Mouse (Mus musculus) thymus, adult 2 months (tissue): ENCODE measurements around the gene Hfe2. TPM values are rescaled to one million over a fixed set of nuclear protein-coding genes. Genes with fewer than 3 reads are reported as not detected.

Experiments used
- DNase-seq: peaks from one replicate; pipeline ENCODE4 v3.0.0; 2021
- H3K27ac ChIP-seq: fragments of 200-500 bp; 2 replicates; pipeline ENCODE4 v1.5.1; 2012; ENCODE audit warnings: low read length, control low read depth; ENCODE audit not compliant: control insufficient read depth, insufficient read depth
- H3K27me3 ChIP-seq: fragments of 200-500 bp; 2 replicates; pipeline ENCODE4 v1.6.1; 2012; ENCODE audit warnings: mild to moderate bottlenecking, low read length, moderate library complexity, mixed read lengths; ENCODE audit not compliant: control insufficient read depth, insufficient read depth
- H3K36me3 ChIP-seq: fragments of 200-500 bp; 2 replicates; pipeline ENCODE4 v1.6.1; 2012; ENCODE audit warnings: mild to moderate bottlenecking, low read length, moderate library complexity; ENCODE audit not compliant: control insufficient read depth, insufficient read depth
- H3K4me1 ChIP-seq: fragments of 200-500 bp; replicated peaks from 2 replicates; pipeline ENCODE4 v1.6.1; 2012; ENCODE audit warnings: low read length; ENCODE audit not compliant: control insufficient read depth, insufficient read depth
- H3K4me3 ChIP-seq: fragments of 200-500 bp; 2 replicates; pipeline ENCODE4 v1.5.1; 2012; ENCODE audit warnings: mild to moderate bottlenecking, low read length, control low read depth, moderate library complexity; ENCODE audit not compliant: control insufficient read depth, insufficient read depth
- CTCF ChIP-seq: fragments of 200-500 bp; IDR thresholded peaks from 2 replicates; pipeline ENCODE4 v1.5.1; 2012; ENCODE audit warnings: mild to moderate bottlenecking, control low read depth, low read length, moderate library complexity, borderline replicate concordance; ENCODE audit not compliant: control insufficient read depth, poor library complexity, insufficient read depth; ENCODE audit errors: extremely low read depth
- POLR2A ChIP-seq: fragments of 200-500 bp; IDR thresholded peaks from 2 replicates; pipeline ENCODE4 v1.6.1; 2012; ENCODE audit warnings: mild to moderate bottlenecking, low read length, control low read depth, moderate library complexity; ENCODE audit not compliant: control insufficient read depth, poor library complexity, insufficient read depth; ENCODE audit errors: extremely low read depth
- WGBS: fragments of 180-500 bp; shearing (Covaris S2); methylation state at CpG from one replicate; pipeline ENCODE4 v1.1.7; 2018; 5-methylcytosine and 5-hydroxymethylcytosine counted together
- polyA plus RNA-seq: library from polyadenylated mRNA; depleted of rRNA; stranded (reverse); fragments of >200 nt; gene quantifications from 2 replicates; pipeline ENCODE4 v1.2.3, GENCODE M21; 2012

The Hfe2 gene
- polyA plus RNA-seq, 1 experiment: 10.4 TPM

DNA sequence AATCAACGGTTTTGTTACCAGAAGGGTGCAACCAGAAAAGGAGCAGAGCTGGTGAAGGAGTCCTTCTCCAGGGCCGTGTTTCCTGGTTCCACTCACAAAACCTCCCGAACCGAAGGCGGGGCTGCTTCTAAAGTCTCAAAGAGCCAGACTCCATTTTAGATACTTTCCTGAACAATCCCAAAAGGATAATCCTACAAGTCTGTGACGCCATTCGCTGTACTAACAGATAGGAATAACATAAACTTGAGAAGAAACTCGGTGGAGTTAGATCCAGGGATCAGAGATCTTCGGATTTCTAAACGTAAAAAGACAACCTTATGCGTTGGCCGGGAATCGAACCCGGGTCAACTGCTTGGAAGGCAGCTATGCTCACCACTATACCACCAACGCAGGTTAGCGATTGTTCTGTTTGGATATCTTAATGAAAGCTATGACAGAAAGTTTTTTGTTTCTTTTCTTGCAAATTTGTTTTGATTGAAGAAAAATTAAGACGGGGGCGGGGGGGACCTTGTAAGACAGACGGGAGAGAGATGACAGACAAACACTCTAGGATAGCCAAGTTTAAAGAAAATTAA is 24.2 kb upstream of the Hfe2 start:
- TF ChIP-seq CTCF (no peak), POLR2A (no peak)
- Histone ChIP-seq H3K4me3 (peak overlapping the region; percentile 73), H3K27ac (peak overlapping the region; percentile 96), H3K36me3 (no peaks in the 10 kb centered on the region), H3K4me1 (peaks cover 4% of the 10 kb centered on the region), H3K27me3 (no peaks in the 10 kb centered on the region)
- DNase-seq: peak; percentile 85
- WGBS: under 1% methylated on average over 19 of the region's 19 CpGs

GRCm38 (mm10) chr3:96501391-96502115 is 23.4 kb upstream of the Hfe2 start:
- under 1% methylated on average over 32 of the region's 32 CpGs for WGBS
- H3K36me3 ChIP-seq: no peaks in the 10 kb centered on the region
- H3K27ac ChIP-seq: peak overlapping the region; percentile 72
- peak overlapping the region; percentile 57 for H3K4me3 ChIP-seq
- DNase-seq: peak; percentile 78
- TF ChIP-seq POLR2A: no peak
- TF ChIP-seq CTCF: no peak
- no peaks in the 10 kb centered on the region for H3K27me3 ChIP-seq
- H3K4me1 ChIP-seq: peaks cover 4% of the 10 kb centered on the region

DNA sequence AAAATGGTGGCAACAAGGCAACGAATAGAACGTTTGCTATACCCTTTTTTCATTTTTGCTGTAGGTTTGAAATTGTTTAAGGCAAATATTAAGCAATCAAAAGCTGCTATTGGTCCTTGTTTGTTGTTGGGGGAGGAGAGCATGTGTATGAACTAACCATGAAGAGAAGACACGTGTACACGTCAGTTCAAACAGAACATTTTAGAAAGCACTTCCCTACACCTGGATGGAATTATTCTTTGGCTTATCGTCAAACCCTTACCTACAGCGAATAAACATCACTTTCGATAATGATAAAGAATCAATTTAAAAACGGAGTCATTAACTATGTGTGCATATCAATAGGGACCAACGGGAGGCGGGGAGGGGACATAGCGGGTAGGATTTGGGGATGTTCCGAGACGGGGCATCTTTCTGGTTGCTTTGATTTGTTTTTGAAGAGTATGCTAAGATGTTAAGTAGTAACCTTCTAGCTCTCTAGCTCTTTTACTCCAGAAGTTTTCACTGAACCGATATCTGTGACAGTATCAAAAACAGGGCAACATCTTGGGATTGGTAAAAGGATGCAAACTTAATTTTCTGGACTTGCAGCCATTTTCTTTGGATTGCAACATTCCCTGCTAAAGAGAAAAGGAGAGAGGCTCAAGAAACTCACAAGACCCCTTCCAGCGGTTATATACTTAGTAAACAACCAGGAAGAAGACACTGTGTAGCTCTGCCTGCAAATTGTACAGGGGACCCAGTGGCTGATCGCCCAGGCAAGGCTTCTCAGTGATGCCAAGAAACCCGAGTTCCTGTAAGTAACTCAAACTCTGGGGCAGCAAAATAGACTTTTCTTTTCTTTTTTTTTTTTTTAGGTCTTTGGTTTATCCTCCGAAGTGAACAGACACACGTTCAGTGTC is 22.5 kb upstream of the Hfe2 start:
- peak; percentile 20 for DNase-seq
- no peaks in the 10 kb centered on the region for H3K36me3 ChIP-seq
- H3K4me1 ChIP-seq: peaks cover under 1% of the 10 kb centered on the region
- under 1% methylated on average over 19 of the region's 19 CpGs for WGBS
- H3K27ac ChIP-seq: peak overlapping the region; percentile 72
- TF ChIP-seq CTCF (no peak), POLR2A (no peak)
- no peaks in the 10 kb centered on the region for H3K27me3 ChIP-seq
- H3K4me3 ChIP-seq: peak overlapping the region; percentile 57

DNA sequence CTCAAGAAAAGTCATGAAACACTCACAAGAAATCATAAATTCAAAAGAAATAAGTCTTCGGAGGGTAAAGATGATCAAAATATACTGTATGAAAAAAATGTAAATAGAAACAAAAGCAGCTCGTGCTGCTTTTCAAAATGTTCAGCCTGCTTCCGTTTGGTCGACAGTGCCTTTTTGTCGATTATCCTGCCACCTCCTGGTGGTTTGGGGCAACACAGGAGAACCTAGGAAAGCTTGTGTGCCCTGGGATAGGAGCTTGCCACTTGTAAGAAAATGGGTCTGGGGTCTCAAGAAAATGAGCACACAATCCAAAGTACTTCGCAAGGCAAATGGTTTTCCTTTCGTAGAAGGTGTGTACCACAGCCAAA is 21.9 kb upstream of the Hfe2 start:
- no peak overlapping the region for H3K27ac ChIP-seq
- H3K27me3 ChIP-seq: no peaks in the 10 kb centered on the region
- H3K36me3 ChIP-seq: no peaks in the 10 kb centered on the region
- no peaks in the 10 kb centered on the region for H3K4me1 ChIP-seq
- peak; percentile 88 for DNase-seq
- under 1% methylated on average over 7 of the region's 7 CpGs for WGBS
- no peak overlapping the region; the same call in 1 of the 2 replicates for H3K4me3 ChIP-seq
- TF ChIP-seq POLR2A (no peak), CTCF (peak; percentile 52; the same call in 1 of the 2 replicates)

DNA sequence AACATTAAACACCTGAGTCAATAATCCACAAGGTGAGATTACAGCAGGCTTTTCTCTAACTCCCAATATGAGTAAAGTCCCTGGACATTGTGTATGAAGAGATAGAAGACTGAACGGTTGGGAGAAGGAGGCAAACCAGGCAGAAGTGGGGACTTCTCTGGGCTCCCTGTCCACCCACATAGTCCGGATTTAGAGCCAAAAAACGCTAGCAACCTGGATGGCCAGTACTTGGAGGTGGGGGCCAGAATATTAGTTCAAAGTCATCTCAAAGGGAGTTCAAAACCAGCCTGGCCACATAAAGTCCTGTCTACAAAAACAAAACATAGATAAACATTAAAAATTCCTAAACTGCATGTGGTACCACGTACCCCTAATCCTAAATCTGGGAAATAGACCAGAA is 21.0 kb upstream of the Hfe2 start:
- Histone ChIP-seq H3K4me1 (no peaks in the 10 kb centered on the region), H3K27me3 (no peaks in the 10 kb centered on the region), H3K4me3 (no peak overlapping the region), H3K36me3 (no peaks in the 10 kb centered on the region), H3K27ac (no peak overlapping the region)
- no peak for DNase-seq
- no peak for TF ChIP-seq CTCF
- TF ChIP-seq POLR2A: no peak
- WGBS: 85% methylated on average over 4 of the region's 4 CpGs

DNA sequence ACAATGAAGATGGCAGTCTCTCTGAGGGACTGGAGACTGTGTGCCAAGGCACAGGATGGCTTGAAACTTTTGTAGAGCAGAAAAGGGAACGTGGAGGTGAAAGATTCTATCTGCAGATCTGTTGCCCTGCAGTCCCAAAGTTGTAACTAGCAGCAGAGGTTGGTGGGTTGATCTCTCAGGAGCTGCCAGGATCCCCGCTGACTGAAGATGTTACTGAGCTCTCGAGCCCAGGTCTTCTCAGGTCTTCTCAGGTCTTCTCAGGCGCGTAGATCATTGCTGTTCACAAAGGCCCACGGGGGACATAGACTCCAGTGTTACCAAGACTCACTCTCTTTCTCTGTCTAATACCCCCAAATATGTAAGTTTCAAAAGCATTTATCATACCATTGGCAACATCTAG is 20.0 kb upstream of the Hfe2 start:
- no peak for DNase-seq
- no peak for TF ChIP-seq POLR2A
- no peak for TF ChIP-seq CTCF
- Histone ChIP-seq H3K36me3 (no peaks in the 10 kb centered on the region), H3K4me1 (no peaks in the 10 kb centered on the region), H3K4me3 (no peak overlapping the region), H3K27ac (no peak overlapping the region), H3K27me3 (no peaks in the 10 kb centered on the region)
- 95% methylated on average over 6 of the region's 6 CpGs for WGBS
